Mouse (Mus musculus): ENCODE measurements around the gene Dirc2.

Dirc2 gene

GRCm38 (mm10) chr16:35771606-35772005 is 2.5 kb upstream of the Dirc2 start:
- DNase-seq = no peak

DNA sequence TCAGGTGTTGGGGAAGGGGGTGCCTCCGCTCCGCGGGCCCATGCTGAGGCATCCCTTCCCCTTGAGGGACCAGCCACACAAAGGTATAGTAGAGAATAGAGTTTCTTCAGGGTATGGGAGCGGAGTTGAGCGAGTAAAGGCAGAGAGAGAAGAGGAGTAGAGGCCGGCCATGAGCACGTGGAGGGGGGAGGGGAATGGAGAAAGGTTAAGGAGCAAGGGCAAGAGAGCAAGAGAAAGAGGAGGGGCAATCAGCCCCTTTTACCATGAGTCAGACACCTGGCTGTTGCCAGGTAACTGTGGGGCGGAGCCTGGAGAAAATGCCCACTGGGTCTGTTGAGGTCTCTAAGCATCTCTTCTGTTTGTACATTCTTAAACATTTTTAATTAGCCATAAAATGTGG is 2.0 kb upstream of the Dirc2 start:
- DNase-seq = no peak

DNA sequence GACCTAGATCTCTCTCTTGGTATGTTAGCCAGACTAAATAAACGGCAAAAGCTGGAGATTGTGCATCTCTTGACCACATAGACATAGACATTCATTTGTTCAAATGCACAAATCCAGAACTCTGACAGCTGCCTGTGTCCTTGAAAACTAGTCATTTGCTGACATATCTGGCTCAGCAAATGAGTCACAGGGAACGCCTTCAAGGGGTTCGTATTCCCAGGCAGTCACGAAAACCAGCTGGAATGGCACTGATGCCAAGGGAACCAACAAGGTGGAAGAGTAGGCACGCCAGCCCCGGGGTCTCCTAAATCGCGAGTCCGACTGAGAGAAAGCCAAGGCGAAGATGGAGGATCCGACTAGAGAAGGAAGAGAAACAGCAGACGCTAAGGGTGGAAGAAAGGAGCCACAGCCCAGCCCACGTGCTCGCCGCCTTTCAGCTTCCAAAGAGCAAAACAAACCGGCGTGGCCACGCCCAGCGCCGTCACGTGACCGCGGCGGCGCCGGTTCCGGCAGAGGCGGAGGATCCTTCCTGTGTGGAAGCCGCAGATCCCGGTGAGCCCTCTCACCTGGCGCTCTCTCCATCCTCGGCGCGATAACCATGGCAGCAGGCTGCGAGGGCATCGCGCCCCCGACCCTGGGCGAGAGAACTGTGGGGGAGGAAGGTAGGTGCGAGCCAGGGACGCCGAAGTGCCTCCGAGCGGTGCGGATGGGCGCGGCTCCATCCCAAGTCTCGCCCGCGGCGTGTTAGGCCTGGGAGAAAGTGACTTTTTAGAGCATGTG is 912 bp upstream of the Dirc2 start, which contains the start of gene Hspbap1:
Hspbap1 (plus strand) TSS at position 498 of the 780 bp plus-strand sequence.
- peak; percentile 90 for DNase-seq

DNA sequence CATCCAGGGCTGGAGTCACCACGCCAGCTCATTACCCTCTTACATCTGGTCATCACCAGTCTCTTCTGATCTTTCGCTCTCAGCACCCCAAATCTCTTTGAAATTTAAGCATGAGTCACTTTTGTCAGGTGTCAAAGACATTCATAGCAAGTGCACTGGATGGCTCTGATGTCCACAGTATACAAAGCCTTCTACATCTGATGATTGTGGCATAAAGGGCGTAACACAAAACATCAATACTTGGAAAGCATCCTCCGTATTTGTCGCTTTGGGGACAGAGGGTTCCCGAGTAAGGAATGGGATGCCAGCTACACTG is 729 bp downstream of the Dirc2 start:
- no peak for DNase-seq

DNA sequence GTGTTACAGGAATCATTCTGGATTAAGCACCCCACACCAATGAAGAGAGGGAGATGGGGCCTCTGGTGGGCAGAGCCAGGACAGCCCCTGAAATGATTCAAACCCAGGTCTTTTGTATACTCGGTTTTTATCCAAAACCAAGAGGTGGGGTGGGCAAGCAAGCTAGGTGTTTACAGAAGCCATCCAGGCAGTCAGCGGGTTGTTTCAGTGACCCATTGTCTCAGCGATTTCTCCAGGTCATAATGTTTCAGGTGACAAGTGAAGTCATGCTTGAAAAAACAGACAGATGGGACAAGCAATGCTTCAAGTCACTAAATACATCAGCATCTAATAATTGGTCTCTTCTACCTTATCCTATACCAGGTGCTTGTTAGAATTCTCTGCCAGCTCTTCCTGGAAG is 2.8 kb downstream of the Dirc2 start:
- no peak for DNase-seq

- no peak for DNase-seq
Observed at GRCm38 (mm10) chr16:35765449-35765848, 3.7 kb downstream of the Dirc2 start.

GRCm38 (mm10) chr16:35764941-35765340 is 4.2 kb downstream of the Dirc2 start:
- DNase-seq = no peak

DNA sequence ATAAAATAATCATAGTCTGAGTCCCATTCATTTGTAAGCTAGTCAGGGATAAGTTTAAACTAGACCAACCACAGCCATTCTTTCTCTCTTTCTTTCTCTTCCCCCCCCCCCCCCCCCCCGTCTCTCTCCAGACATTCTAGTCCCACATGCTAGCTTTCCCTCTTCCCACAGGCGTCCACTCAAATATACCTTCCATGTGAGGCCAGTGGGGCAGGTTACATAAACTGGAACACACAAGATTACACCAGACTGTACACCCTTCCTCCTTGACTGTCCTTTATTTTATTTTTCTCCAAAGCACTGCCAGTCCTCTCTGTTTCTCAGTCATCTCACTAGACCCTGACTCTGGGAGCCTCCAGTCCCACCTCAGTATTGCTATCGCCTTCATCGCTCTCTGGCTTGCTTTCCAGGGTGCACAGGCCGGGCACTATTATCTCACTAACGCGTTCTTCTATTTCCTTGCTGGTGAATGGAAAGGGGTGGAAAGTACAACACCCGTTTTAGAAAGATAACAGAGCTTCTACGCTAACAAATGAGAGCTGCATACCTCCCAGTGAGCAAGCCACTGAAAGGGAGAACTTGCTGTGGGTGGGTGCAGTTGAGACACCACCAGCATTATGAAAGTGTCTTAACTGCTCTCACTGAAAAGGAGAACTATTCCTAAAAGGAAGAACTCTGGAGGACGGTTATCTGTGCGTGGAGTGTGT is 5.4 kb downstream of the Dirc2 start:
- DNase-seq = no peak

DNA sequence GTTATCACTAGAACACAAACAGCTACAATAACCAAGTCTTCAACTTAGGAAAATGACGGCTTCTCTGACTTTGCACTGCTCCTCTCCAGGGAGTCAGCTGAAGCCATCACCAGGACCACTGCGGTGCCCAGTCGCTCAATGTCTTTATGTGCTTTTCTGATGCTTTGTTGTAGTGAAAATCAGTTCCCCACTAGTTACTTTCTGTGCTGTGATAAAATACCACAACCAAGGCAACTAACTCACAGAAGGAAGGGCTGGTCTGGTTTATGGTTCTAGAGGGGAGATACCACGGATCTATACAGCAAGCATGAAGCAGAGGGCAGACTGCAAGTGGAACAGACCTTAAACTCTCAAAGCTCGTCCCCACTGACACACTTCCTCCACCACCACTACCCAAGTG is 9.8 kb downstream of the Dirc2 start:
- no peak for DNase-seq

- DNase-seq = peak; percentile 38
Observed at GRCm38 (mm10) chr16:35756697-35757096, 12.5 kb downstream of the Dirc2 start.

DNA sequence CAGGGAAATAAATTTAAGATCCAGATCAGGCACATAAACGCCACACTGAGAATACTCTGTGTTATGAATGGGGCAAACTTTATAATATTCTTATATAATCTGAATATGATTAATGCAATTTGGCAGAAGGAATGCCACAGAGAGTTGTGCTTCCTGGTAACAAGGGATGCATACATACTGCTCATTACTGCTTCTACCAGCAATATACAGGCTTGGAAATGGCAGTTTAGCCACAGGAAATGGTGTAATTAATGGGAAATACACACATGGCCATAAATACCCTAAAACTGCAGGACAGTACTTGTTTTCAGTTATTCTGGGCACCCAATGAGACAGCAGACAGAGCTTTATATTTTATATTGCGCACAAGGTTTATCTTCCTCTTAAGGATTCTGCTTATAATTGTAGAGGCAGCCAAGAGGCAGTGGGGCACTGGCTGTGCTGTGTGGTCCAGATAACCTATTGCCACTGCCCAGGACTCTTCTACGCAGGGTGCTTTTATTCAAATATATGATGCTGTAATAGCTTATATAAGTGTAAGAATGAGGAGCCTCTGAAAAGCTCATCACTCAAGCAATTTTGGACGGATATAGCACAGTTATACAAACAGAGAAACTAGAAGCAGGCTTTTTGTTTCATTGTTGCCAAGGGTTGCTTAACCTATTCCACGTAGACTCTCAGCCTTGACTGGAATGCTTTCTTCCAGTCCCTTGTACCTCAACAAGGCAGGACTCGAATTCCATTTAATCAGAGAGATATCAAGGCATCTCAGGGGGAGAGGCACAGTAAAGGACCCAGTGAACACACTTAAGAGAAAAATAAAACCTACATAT is 13.4 kb downstream of the Dirc2 start:
- no peak for DNase-seq

GRCm38 (mm10) chr16:35753926-35754325 is 15.2 kb downstream of the Dirc2 start:
- DNase-seq = no peak

DNA sequence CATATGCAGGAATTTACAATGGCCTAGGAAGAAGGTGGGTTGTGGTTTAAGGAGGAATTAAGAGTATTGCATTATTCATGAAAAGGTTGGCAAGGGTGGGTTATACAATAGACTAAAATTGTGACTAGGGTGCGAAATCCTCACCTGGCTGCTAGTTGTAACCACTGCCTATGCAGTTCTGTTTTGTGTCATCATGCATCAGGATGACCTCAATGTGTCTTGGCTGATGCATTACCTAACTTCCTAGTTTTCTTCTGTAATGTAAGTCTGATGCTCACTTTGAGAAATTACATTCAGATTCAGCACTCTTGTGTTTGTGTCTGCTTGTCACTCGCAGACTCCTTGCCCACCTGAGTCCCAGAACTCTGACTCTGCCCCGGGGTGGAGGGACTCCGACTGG is 17.3 kb downstream of the Dirc2 start:
- DNase-seq = no peak

DNA sequence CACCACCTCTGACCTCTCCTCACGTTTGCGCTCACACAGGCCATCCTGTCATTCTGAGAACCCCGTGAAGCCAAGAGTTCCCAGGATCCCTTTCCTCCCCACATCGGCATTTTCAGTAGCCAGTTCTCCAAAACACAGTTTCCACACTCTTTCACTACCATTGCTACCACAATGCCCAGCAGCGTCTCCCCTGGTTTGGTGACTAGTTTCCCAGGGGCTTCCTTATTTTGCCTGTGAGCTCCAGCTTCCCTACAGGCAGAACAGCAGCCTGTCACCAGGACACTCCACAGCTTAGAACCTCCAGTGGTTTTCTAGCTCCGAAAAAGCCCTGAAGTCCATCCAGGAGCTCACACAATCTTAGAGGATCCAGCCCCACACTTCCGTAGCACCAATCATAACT is 19.8 kb downstream of the Dirc2 start:
- DNase-seq = no peak

DNA sequence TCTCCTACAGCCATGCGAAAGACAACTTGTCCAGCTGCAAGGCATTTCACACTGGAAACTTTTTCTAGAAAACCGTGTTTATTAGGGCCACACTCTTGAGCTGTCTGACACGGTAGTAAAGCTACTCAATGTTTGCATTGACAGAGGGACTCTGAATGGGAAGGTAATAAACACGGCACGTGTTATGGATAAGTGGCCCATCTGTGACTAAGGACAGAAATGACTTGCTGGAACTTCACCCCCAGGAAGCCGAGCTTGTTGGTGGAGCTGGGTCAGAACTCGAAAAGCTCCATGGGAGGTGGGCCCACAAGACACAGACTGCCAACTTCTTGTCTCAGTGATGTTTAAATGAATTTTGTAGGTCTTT is 20.9 kb downstream of the Dirc2 start:
- no peak for DNase-seq

- no peak for DNase-seq
Observed at GRCm38 (mm10) chr16:35747417-35748236, 21.5 kb downstream of the Dirc2 start.

DNA sequence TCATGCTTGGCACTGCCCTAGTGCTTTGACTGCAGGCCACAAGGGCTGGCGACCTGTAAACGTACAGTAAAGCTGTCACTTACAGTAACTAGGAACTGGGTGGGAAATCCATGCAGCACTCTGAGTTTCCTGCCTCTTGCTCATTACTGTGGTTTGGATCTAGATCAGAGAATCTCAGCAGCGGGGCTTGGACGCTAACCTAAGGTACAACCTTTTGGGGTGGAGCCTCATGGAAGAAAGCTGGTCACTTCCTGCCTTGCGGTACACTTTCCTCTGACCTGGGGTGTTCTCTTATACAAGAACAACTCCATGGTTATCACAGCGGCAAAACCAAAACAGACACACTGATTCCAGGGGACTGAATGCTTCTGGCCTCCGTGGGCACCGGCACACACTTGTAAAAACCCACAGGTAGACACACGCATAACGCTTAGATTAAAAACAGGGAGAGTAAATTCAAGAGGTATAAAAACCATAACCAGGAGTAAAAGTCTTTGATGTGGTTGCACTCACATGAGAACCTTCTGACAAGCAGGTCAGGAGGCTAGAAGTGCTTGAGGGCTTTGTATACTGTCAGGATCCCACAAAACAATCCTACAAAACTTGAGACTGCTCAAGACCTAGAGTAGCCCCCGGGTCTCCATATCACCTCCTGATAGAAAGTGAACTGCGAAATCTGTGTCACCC is 26.8 kb downstream of the Dirc2 start:
- DNase-seq = no peak

- no peak for DNase-seq
Observed at GRCm38 (mm10) chr16:35741621-35742020, 27.5 kb downstream of the Dirc2 start.

GRCm38 (mm10) chr16:35740943-35741342 is 28.2 kb downstream of the Dirc2 start:
- DNase-seq = no peak

DNA sequence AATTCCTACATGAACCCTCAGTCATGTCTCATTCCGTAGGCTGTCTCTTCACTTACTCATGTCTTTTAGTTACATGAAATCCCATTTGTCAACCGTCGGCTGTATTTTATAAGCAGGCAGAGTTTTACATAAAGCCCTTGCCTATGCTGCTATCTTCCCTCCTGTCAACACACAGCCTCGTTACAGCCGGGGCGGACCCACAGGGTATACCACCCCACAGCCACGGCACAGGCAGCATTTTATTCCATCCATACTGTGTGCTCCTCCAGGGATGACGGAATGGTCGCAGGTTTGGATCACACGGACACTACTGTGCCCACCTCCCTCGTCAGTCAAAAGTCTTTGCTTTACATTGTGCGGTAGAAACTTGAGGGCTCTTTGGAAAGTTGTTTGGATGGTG is 28.8 kb downstream of the Dirc2 start:
- no peak for DNase-seq

DNA sequence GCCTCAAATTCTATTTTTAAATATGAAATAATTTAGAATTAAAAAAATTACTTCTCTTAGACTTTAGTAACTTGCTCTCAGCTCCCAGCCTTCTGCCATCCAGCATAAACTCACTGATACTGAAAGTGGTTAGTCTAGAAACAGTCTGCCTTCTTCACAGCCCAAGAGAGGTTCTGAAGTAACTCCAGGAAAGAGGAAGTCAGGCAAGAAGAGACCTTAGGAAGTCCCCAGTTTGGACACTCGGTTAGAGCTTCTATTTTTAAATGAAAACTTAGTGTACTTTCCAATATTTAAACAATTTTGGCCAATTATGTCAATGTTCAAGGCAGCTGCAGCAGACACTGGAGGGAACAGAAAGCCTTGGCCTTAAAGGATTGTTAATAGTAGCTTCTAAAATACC is 29.6 kb downstream of the Dirc2 start:
- no peak for DNase-seq

- peak; percentile 36 for DNase-seq
Observed at GRCm38 (mm10) chr16:35738096-35738767, 30.9 kb downstream of the Dirc2 start.
